Mouse (Mus musculus) heart, postnatal 25 days (tissue): ENCODE measurements around the gene Gpr152. TPM values are rescaled to one million over a fixed set of nuclear protein-coding genes. Genes with fewer than 3 reads are reported as not detected.
A peak's percentile ranks its signal among the peaks of the same experiment; 100 is the strongest.
"Not testable (repeated sequence)": the region's sequence is repeated elsewhere in the genome, so short reads cannot be mapped to it uniquely, and the experiment has no call there.

ENCODE experiments used
- DNase-seq: peaks from one replicate; pipeline ENCODE4 v3.0.0; 2022; ENCODE audit warnings: low spot score
- intact Hi-C: fragments of 180-260 bp; cut with DNase I; formaldehyde crosslinking; loops from one replicate; pipeline ENCODE4 v1.15.1; 2025
- total RNA-seq, 2 experiments: library from RNA; stranded (reverse); gene quantifications; 2 replicates each; pipeline ENCODE4 v1.2.3; 2021

Gene Gpr152
- total RNA-seq, 2 experiments from 2014 or later, result not detected

DNA sequence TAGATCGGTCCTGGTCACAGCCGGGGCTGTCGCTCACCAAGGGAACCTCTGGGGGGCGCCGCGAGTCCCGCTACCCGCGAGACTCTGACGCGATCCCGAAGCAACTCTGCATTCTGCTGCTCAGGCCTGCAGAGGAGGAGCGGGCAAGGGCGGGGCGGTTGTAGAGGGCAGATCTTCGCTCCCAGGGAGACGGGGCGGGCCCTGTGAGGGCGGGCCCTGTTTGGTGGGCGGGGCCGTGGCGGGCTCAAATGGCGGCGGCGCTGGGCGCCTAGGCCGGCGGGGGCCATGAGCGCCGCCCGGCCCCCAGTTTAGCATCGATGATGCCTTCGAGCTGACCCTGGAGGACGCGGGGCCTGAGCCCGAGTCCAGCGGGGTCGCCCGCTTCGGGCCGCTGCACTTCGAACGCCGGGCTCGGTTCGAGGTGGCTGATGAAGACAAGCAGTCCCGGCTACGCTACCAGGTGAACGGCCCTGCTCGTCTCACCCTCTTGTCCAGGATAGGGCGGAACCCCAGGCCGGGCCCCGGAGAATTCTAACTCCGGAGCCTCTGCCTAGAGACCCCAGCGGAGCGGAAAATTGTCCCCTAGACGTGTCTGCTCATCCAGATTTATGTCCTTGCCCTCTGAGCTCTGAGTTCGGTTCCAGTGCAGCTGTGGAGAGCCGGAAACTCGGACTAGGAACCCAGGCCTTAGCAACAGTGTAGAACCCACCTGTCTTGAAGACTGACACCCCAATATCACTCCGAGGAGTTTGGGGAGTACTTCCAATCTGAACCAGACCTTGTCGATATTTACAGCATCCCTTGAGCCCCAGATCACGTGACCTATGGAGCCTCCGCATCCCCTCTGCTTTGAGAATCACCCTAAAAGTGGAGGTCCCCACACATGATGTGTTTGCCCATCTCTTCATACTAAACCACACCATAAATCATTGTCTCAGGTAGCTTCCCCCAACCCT lies 13.6 kb upstream of the Gpr152 start, which contains the start of gene Aip:
Aip (minus strand) TSS at position 118 of the 956 bp plus-strand sequence.
- peak; percentile 97 for DNase-seq
- intact Hi-C loops, result loop anchor here (2.0 kb wide), 1 partner anchor 37 kb away; the partner anchor contains the start of gene Rps6kb2

DNA sequence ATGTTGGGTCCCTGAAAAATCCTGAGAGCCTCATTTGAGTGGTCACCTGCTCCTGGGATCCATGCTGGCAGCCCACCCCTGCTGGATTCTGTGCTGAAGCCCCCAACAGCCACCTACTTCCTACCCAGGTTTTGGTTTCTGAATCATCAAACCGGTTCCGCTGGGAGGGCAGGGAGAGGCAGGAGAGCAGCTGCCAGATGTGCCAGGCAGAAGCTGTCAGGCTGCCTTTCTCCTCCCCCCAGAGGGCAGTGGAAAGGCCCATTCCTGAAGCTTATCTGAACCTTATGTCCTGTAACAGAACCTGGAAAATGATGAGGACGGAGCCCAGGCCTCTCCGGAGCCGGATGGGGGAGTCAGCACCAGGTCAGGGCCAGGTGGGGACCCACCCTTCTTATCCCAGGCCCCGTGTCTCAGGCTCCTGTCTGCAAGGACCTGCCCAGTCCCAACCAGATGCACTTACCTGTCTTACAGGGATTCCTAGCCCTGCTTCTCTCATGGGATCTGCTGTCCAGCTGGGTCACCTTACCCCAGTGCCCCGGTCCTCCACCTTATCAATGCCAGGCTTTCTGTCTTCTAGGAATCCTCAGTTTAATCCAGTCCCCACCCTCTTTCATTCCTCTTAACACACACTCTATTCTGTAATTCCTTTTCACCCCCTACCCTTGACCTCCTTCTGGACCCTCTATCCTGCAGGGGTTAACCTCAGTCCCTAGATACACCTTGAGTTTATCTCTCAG lies 12.7 kb upstream of the Gpr152 start:
- DNase-seq, result no peak
- intact Hi-C loops, result loop anchor here (2.0 kb wide), 1 partner anchor 36 kb away; the partner anchor contains the start of gene Rps6kb2

DNA sequence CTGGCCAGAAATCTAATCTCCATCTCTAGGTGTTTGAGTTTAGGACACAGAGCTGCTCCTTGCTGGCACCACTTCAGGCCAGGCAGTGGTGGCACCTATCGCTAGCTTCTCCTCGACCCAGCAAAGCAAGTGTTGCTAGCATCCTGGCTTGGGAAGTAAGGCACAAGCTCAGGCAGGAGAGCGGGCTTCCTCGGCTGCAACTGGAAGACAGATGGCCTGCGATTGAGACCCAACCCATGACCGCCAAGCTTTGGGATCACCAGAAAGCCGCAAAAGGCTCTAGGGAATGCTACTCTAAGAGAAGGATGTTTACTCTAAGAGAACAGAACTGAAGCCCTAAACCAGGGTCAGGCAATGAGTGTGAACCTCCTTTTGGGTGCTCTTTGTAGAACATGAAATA lies 10.1 kb upstream of the Gpr152 start:
- intact Hi-C loops, result no loop called here
- DNase-seq, result no peak

DNA sequence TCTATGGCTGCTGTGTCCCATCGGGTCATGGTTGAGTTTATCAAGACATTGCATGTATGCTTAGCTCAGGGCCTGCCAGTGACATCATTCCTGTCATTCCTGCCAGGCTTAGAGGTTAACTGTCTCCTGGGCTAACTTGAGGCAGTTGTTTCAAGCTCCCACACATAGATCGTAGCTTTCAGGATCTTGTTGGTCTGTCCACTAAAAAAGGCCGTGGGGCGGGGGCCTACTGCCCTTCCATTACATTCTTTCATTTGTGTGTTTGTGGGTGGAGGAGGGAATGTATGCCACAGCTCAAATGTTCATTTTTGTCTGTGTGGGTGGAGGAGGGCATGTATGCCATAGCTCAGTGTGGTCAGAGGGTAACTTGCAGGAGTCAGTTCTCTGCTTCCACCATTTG lies 9.5 kb upstream of the Gpr152 start:
- no peak for DNase-seq
- intact Hi-C loops, result no loop called here

- no peak for DNase-seq
- intact Hi-C loops, result no loop called here
Observed at GRCm38 (mm10) chr19:4131075-4131474, 8.5 kb upstream of the Gpr152 start.

- no peak for DNase-seq
- intact Hi-C loops, result no loop called here
Observed at GRCm38 (mm10) chr19:4131768-4132167, 7.8 kb upstream of the Gpr152 start.

- intact Hi-C loops, result no loop called here
- no peak for DNase-seq
Observed at GRCm38 (mm10) chr19:4134354-4134753, 5.2 kb upstream of the Gpr152 start.

DNA sequence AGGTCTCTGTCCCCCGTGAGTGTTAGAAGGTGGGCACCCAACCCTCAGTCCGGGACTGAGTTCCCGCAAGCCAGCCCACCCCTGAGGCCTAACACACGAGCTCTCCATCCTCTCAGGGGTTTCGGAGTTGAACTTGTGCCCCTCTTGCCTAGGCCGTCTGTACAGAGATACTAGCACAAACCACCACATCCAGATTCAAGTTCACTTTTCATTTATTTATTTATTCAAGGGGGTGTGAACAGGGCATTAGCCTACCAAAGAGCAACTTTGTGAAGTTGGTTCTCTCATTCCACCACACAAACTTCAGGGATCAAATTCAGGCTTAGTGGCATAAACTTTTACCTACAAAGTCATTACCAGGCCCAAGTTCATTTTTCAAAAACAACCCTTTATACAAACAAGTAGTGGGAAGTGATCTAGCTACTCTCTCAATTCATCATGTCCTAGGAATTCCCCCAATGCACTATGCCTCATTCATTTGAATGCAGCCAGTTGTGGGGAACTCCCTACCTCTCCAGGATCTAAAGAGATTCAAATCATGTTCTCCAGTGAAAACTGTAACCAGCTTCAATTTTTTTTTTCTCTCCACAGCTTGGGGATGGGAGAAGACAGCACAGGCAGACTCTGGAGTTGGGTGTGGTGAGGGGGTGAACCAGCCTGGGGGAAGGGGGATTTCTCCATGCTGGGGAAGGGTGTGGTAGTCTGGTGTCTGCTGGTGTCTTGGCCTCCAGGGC lies 4.2 kb upstream of the Gpr152 start:
- DNase-seq, intact Hi-C loops: not testable (repeated sequence)

- intact Hi-C loops, DNase-seq: not testable (repeated sequence)
Observed at GRCm38 (mm10) chr19:4135963-4136345, 3.6 kb upstream of the Gpr152 start.

DNA sequence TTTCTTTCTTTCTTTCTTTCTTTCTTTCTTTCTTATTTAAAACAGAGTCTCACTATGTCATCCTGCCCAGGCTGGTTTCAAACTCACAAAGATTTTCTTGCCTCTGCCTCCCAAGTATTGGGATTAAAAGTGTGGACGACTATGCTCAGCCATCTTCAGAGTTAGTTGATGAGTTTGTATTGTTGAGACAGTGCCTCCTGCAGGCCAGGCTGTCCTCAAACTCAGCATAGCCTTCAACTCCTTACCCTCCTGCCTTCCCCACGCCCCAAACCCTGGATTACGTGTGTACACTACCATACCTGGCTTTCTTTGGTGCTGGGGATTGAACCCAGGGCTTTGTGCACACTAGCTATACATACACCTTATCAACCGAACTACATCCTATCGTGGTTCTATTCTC lies 3.1 kb upstream of the Gpr152 start:
- intact Hi-C loops, result no loop called here
- no peak for DNase-seq

DNA sequence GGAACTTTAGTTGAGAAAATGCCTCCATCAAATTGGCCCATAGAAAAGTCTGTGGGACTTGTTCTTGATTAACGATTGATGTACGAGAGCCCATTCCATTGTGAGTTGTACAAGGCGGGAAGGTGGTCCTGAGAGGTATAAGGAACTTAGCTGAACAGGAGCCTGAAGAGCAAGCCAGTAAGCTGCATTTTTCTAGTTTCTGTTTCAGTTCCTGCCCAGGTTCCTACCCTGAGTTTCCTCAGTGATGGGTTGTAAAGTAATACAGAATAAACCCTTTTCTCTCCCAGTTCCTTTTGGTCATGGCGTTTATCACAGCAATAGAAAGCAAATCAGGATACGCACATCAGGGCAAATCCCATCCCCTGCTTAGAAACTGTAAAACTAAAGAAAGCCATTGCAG lies 1.7 kb upstream of the Gpr152 start:
- intact Hi-C loops, result no loop called here
- no peak for DNase-seq

DNA sequence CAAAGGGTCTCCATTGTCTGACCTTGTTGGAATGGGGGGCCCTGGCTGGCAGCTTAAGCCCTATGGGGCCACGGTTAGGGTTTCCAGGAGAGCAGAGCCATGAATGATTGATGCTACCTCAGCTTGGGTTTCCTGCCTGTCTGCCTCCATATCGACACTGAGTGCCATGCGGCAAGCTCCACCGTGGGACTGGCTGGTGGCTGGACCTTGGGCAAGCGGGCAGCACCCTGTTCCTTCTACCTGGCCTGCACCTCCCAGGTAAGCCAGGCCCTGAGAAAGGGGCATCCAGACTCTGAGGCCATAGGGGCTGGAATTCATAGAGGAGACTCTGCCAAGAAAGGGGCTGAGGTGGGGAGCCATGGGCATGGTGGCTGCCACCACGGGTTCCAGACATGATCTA lies 560 bp downstream of the Gpr152 start:
- DNase-seq, result no peak
- intact Hi-C loops, result no loop called here

DNA sequence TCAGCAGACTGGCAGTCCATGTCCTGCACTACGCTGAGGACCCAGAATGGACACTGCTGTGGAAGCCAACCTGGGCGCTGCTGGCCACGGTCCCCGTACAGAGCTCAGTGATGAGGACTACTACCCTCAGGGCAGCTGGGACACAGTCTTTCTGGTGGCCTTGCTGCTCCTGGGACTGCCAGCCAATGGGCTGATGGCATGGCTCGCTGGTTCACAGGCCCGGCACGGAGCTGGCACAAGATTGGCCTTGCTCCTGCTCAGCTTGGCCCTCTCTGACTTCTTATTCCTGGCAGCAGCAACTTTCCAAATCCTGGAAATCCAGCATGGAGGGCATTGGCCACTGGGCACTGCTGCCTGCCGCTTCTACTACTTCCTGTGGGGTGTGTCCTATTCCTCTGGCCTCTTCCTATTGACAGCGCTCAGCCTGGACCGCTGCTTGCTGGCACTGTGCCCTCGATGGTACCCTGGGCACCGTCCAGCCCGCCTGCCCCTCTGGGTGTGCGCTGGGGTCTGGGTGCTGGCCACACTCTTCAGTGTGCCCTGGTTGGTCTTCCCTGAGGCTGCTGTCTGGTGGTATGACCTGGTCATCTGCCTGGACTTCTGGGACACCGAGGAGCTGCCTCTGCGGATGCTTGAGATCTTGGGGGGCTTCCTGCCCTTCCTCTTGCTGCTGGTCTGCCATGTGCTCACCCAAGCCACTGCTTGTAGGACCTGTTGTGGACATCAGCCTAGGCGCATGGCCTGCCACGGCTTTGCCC lies 3.0 kb downstream of the Gpr152 start:
- DNase-seq, result no peak
- intact Hi-C loops, result no loop called here

DNA sequence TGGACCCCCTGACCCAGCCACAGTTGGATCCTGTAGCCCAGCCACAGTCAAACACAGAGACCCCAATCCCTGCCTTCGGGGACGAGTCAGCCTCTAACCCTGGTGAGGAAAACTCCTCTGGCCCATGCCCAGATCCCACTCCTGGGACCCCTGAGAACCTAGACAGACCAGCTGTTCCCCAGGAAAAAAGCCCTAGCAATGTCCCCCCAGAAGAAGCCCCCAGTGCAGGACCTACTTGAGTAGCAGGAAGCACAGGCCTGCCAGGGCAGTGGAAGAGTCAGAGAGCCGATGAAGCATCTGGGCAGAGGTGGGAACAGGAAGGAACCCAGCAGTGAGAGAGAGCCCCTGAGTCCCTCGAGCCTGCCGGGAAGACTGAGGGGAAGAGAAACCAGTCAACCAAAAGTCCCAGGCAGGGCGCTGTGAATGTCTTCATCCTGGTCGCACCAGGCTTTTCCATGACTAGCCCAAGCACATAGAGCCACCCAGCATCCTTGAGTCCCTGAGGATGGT lies 4.2 kb downstream of the Gpr152 start, which contains the start of gene Cabp4:
Cabp4 (minus strand) TSS at position 275 of the 510 bp plus-strand sequence.
- intact Hi-C loops, result no loop called here
- no peak for DNase-seq

- no peak for DNase-seq
- intact Hi-C loops, result no loop called here
Observed at GRCm38 (mm10) chr19:4144550-4145498, 5.2 kb downstream of the Gpr152 start.

DNA sequence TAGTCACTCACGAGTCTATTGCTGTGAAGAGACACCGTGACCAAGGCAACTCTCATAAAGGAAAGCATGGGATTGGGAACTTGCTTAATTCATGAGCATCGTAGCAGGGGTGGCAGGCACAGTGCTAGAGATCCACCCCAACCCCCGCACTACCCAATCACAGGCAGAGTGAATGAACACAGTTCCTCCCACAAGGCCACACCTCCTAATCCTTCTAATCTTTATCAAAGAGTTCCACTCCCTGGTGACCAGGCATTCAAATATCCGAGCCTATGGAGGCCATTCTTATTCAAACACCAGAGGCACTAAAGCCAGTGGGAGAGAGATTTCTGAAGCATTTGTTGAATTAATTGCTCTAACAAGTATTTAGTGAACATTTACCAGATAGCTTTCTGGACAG lies 6.3 kb downstream of the Gpr152 start:
- no peak for DNase-seq

DNA sequence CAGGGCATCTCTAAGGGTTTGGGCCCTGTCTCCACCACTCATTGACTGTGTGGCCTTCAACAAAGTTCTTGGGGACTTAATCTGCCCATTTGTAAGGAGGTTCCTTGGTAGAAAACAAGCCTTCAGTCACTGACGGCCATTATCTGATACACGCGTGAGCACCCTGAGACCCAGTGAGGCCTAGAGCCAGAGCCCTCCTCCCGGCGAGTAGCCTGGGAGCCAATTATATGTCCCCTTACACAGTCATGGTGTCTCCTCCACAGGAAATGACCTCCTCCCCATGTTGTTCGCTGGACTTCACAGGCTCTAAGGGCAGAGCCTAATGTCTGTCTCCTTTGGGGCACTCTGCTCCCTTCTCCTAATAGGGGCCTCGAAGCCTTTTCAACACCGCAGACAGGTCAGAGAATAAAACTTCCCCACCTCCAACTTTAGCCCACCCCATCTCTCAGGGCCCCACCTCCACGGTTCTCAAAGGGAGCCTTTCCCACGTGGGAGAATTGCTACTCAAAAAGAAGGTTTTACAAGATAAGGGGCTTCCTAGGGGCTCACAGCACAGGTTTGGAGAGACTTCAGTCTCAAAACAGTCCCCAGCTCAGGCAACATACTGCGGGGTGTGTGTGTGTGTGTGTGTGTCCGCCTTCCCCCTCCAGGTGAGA lies 6.9 kb downstream of the Gpr152 start:
- no peak for DNase-seq
- intact Hi-C loops, result no loop called here

More for the DNA sequence above, 6.3 kb downstream of the Gpr152 start:
- intact Hi-C loops, result no loop called here

DNA sequence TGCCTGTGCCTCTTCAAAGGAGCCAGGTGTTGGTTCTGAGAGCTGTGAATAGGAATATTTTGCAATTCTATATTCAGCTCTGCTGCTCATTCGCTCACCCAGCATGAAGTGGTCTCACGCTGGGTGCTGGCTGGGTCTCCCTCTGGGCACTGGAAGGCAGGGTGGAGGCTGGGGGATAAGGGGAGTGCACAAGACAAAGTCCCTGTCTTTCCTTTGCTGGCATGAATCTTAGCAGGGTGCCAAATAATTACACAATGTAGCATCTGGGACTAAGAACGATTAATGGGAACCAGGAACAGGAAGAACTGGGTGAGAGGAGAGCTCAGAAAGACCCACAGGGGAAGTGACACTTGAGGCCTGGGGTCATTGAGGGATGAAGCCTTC lies 7.4 kb downstream of the Gpr152 start:
- intact Hi-C loops, result no loop called here
- no peak for DNase-seq
